Mouse (Mus musculus) heart, adult 2 months (tissue): ENCODE data around the gene Slc25a18. TPM values are rescaled to one million over a fixed set of nuclear protein-coding genes. Genes with fewer than 3 reads are reported as not detected.

Experiments used
- DNase-seq, 2 experiments: peaks; one replicate each; pipeline ENCODE4 v3.0.0; 2021
- H3K27ac ChIP-seq: fragments of 200-600 bp; 2 replicates; pipeline ENCODE4 v1.8.1; 2022
- H3K27me3 ChIP-seq: fragments of 200-500 bp; 2 replicates; pipeline ENCODE4 v1.6.1; 2012; ENCODE audit warnings: mild to moderate bottlenecking, low read length, inconsistent platforms, mixed read lengths; ENCODE audit not compliant: control insufficient read depth, insufficient read depth
- H3K36me3 ChIP-seq: fragments of 200-500 bp; 2 replicates; pipeline ENCODE4 v1.6.1; 2012; ENCODE audit warnings: low read length, inconsistent platforms; ENCODE audit not compliant: control insufficient read depth, insufficient read depth
- H3K4me1 ChIP-seq: fragments of 200-500 bp; 2 replicates; pipeline ENCODE4 v1.6.1; 2011; ENCODE audit warnings: low read length; ENCODE audit not compliant: control insufficient read depth, insufficient read depth
- H3K4me3 ChIP-seq: fragments of 200-600 bp; 2 replicates; pipeline ENCODE4 v1.8.1; 2022
- H3K79me2 ChIP-seq: fragments of 200-500 bp; replicated peaks from 2 replicates; pipeline ENCODE4 v1.6.1; 2012; ENCODE audit warnings: mild to moderate bottlenecking, inconsistent platforms, low read length, moderate library complexity, mixed read lengths; ENCODE audit not compliant: control insufficient read depth, insufficient read depth
- H3K9ac ChIP-seq: fragments of 200-500 bp; 2 replicates; pipeline ENCODE4 v1.6.1; 2012; ENCODE audit warnings: low read depth, mild to moderate bottlenecking, control low read depth, inconsistent platforms, low read length, mixed read lengths
- CTCF ChIP-seq: fragments of 200-600 bp; IDR thresholded peaks from 2 replicates; pipeline ENCODE4 v1.8.1; 2022; ENCODE audit warnings: antibody characterized with exemption, mild to moderate bottlenecking, moderate library complexity
- EP300 ChIP-seq: fragments of 200-500 bp; IDR thresholded peaks from 2 replicates; pipeline ENCODE4 v1.6.1; 2011; ENCODE audit warnings: low read depth, low read length, control low read depth; ENCODE audit not compliant: insufficient read depth
- POLR2A ChIP-seq: fragments of 200-500 bp; IDR thresholded peaks from 2 replicates; pipeline ENCODE4 v1.6.1; 2011; ENCODE audit warnings: mild to moderate bottlenecking, low read depth, low read length, control low read depth; ENCODE audit not compliant: insufficient read depth
- WGBS: fragments of 180-500 bp; shearing (Covaris S2); methylation state at CpG from one replicate; pipeline ENCODE4 v1.1.7; 2018; 5-methylcytosine and 5-hydroxymethylcytosine counted together
- intact Hi-C: fragments of 180-260 bp; cut with DNase I; formaldehyde crosslinking; loops from one replicate; pipeline ENCODE4 v1.15.1; 2025
- polyA plus RNA-seq: library from polyadenylated mRNA; depleted of rRNA; stranded (reverse); fragments of >200 nt; gene quantifications from 2 replicates; pipeline ENCODE4 v1.2.3, GENCODE M21; 2012
- total RNA-seq, 2 experiments: library from RNA; stranded (reverse); gene quantifications; 2 replicates each; pipeline ENCODE4 v1.2.3; 2021

Slc25a18 gene
- total and polyA plus RNA-seq, 3 experiments = 0.11 to 0.37 (median 0.13) TPM

- H3K9ac ChIP-seq = no peak overlapping the region
- no peak overlapping the region for H3K4me3 ChIP-seq
- no peak overlapping the region for H3K27ac ChIP-seq
- WGBS = 70% methylated on average over 3 of the region's 3 CpGs
- H3K4me1 ChIP-seq = no peaks in the 10 kb centered on the region
- TF ChIP-seq CTCF (no peak), POLR2A (no peak), EP300 (no peak)
- intact Hi-C loops = no loop called here
- H3K36me3 ChIP-seq = no peaks in the 10 kb centered on the region
- H3K79me2 ChIP-seq = no peaks in the 10 kb centered on the region
- no peaks in the 10 kb centered on the region for H3K27me3 ChIP-seq
- DNase-seq = no peak
Observed at GRCm38 (mm10) chr6:120776286-120776685, 2.9 kb downstream of the Slc25a18 start.

- Histone ChIP-seq H3K9ac (no peak overlapping the region), H3K27me3 (no peaks in the 10 kb centered on the region), H3K4me1 (no peaks in the 10 kb centered on the region), H3K36me3 (no peaks in the 10 kb centered on the region), H3K27ac (no peak overlapping the region), H3K4me3 (no peak overlapping the region), H3K79me2 (no peaks in the 10 kb centered on the region)
- no peak for TF ChIP-seq POLR2A
- TF ChIP-seq EP300 = no peak
- no peak for TF ChIP-seq CTCF
- DNase-seq = no peak
- intact Hi-C loops = no loop called here
- 83% methylated on average over 9 of the region's 9 CpGs for WGBS
Observed at GRCm38 (mm10) chr6:120777533-120777932, 4.2 kb downstream of the Slc25a18 start.

GRCm38 (mm10) chr6:120778226-120778625 lies 4.8 kb downstream of the Slc25a18 start:
- Histone ChIP-seq H3K4me3 (no peak overlapping the region), H3K9ac (no peak overlapping the region), H3K27me3 (no peaks in the 10 kb centered on the region), H3K27ac (no peak overlapping the region), H3K4me1 (no peaks in the 10 kb centered on the region), H3K79me2 (no peaks in the 10 kb centered on the region), H3K36me3 (no peaks in the 10 kb centered on the region)
- intact Hi-C loops = no loop called here
- TF ChIP-seq EP300 (no peak), CTCF (no peak), POLR2A (no peak)
- WGBS = 62% methylated on average over 3 of the region's 3 CpGs
- no peak for DNase-seq

- no peaks in the 10 kb centered on the region for H3K27me3 ChIP-seq
- no peak overlapping the region for H3K4me3 ChIP-seq
- no peak overlapping the region for H3K27ac ChIP-seq
- TF ChIP-seq CTCF = no peak
- no peak for TF ChIP-seq POLR2A
- TF ChIP-seq EP300 = no peak
- no peak for DNase-seq
- H3K9ac ChIP-seq = no peak overlapping the region
- intact Hi-C loops = no loop called here
- no peaks in the 10 kb centered on the region for H3K4me1 ChIP-seq
- no peaks in the 10 kb centered on the region for H3K36me3 ChIP-seq
- H3K79me2 ChIP-seq = no peaks in the 10 kb centered on the region
- WGBS = 67% methylated on average over 2 of the region's 2 CpGs
Observed at GRCm38 (mm10) chr6:120782948-120783347, 9.6 kb downstream of the Slc25a18 start.

GRCm38 (mm10) chr6:120784351-120784750 lies 11.0 kb downstream of the Slc25a18 start:
- 74% methylated on average over 7 of the region's 7 CpGs for WGBS
- intact Hi-C loops = no loop called here

GRCm38 (mm10) chr6:120788068-120788607 lies 14.8 kb downstream of the Slc25a18 start:
- H3K4me3 ChIP-seq = no peak overlapping the region
- intact Hi-C loops = no loop called here
- DNase-seq = no peak
- H3K36me3 ChIP-seq = no peaks in the 10 kb centered on the region
- no peak overlapping the region for H3K27ac ChIP-seq
- no peaks in the 10 kb centered on the region for H3K4me1 ChIP-seq
- TF ChIP-seq CTCF (no peak), POLR2A (no peak), EP300 (no peak)
- H3K79me2 ChIP-seq = no peaks in the 10 kb centered on the region
- H3K27me3 ChIP-seq = no peaks in the 10 kb centered on the region
- 82% methylated on average over 5 of the region's 5 CpGs for WGBS
- no peak overlapping the region for H3K9ac ChIP-seq

More at GRCm38 (mm10) chr6:120784351-120784750, 11.0 kb downstream of the Slc25a18 start:
- Histone ChIP-seq H3K27me3 (no peaks in the 10 kb centered on the region), H3K9ac (no peak overlapping the region), H3K79me2 (no peaks in the 10 kb centered on the region), H3K27ac (no peak overlapping the region), H3K4me1 (no peaks in the 10 kb centered on the region), H3K4me3 (no peak overlapping the region), H3K36me3 (no peaks in the 10 kb centered on the region)
- TF ChIP-seq EP300 (no peak), CTCF (no peak), POLR2A (no peak)
- no peak for DNase-seq
